Mouse (Mus musculus) E14TG2a.4 (cell line): ENCODE measurements at regions not wholly inside any gene's neighbourhood (a gene's known extent, or its start where the extent isn't known, plus 50 kb on each side); places are given as distances from the start of the nearest gene placed in this dataset.

Experiments
- CTCF ChIP-seq: conservative IDR thresholded peaks from 2 replicates; pipeline ENCODE4 v1.5.1; 2014; ENCODE audit warnings: low read length
- POU5F1 ChIP-seq: IDR thresholded peaks from 2 replicates; pipeline ENCODE4 v1.6.1; 2014; ENCODE audit warnings: low read length, borderline replicate concordance

GRCm38 (mm10) chr2:122887526-122887925 is 122.5 kb downstream of the Sqor start:
- no peak for TF ChIP-seq CTCF
- TF ChIP-seq POU5F1 = no peak
